Mouse (Mus musculus) intestine, postnatal 0 days (tissue): ENCODE measurements around the gene 1190002N15Rik. TPM values are rescaled to one million over a fixed set of nuclear protein-coding genes. Genes with fewer than 3 reads are reported as not detected.

ENCODE experiments used
- ATAC-seq: fragments of 200-750 bp; cut with Nextera tagmentation; 2 replicates; pipeline ENCODE4 v1.8.0; 2017; ENCODE audit warnings: mild to moderate bottlenecking, moderate TSS enrichment, moderate library complexity
- H3K27ac ChIP-seq: fragments of 300-500 bp; sonication (generic); 2 replicates; pipeline ENCODE4 v1.5.1; 2014; ENCODE audit warnings: mild to moderate bottlenecking, low read depth, low read length, moderate library complexity
- H3K27me3 ChIP-seq: fragments of 300-500 bp; sonication (generic); replicated peaks from 2 replicates; pipeline ENCODE4 v1.6.1; 2014; ENCODE audit warnings: low read length, mixed read lengths; ENCODE audit not compliant: control insufficient read depth, insufficient read depth
- H3K36me3 ChIP-seq: fragments of 300-500 bp; sonication (generic); 2 replicates; pipeline ENCODE4 v1.6.1; 2014; ENCODE audit warnings: mild to moderate bottlenecking, moderate library complexity; ENCODE audit not compliant: control insufficient read depth, insufficient read depth
- H3K4me1 ChIP-seq: fragments of 300-500 bp; sonication (generic); replicated peaks from 2 replicates; pipeline ENCODE4 v1.6.1; 2014; ENCODE audit warnings: antibody characterized with exemption, low read length, mixed read lengths; ENCODE audit not compliant: control insufficient read depth, insufficient read depth
- H3K4me2 ChIP-seq: fragments of 300-500 bp; sonication (generic); replicated peaks from 2 replicates; pipeline ENCODE4 v1.6.1; 2014; ENCODE audit warnings: low read depth, mild to moderate bottlenecking, moderate library complexity
- H3K4me3 ChIP-seq: fragments of 300-500 bp; sonication (generic); 2 replicates; pipeline ENCODE4 v1.5.1; 2014; ENCODE audit warnings: low read depth, low read length
- H3K9ac ChIP-seq: fragments of 300-500 bp; sonication (generic); 2 replicates; pipeline ENCODE4 v1.6.1; 2014; ENCODE audit warnings: mild to moderate bottlenecking, low read depth, low read length
- H3K9me3 ChIP-seq: fragments of 300-500 bp; sonication (generic); 2 replicates; pipeline ENCODE4 v1.6.1; 2016; ENCODE audit warnings: mixed run types; ENCODE audit not compliant: control insufficient read depth
- CTCF ChIP-seq: sonication (generic); IDR thresholded peaks from 2 replicates; pipeline ENCODE4 v1.5.1; 2016; ENCODE audit warnings: low read depth, mild to moderate bottlenecking, control low read depth, antibody characterized with exemption, moderate library complexity
- WGBS: fragments of 180-500 bp; shearing (Covaris S2); extraction: QIAGEN DNeasy Blood & Tissue Kit; methylation state at CpG from one replicate; pipeline ENCODE4 v1.1.7; 2014; 5-methylcytosine and 5-hydroxymethylcytosine counted together
- polyA plus RNA-seq: library from polyadenylated mRNA; unstranded; fragments of >200 nt; fragmentation: Nextera tagmentation; extraction: Ambion mirVana; gene quantifications from 2 replicates; pipeline ENCODE4 v1.2.1, GENCODE M21; 2015

1190002N15Rik gene
- polyA plus RNA-seq, 1 experiment from 2014 or later, result 19.7 TPM

- Histone ChIP-seq H3K27ac (no peak overlapping the region), H3K9ac (no peak overlapping the region), H3K4me2 (no peak overlapping the region), H3K27me3 (no peaks in the 10 kb centered on the region), H3K36me3 (no peaks in the 10 kb centered on the region), H3K4me3 (no peak overlapping the region), H3K9me3 (no peaks in the 10 kb centered on the region), H3K4me1 (no peaks in the 10 kb centered on the region)
- WGBS, result 77% methylated on average over 6 of the region's 6 CpGs
- TF ChIP-seq CTCF, result no peak
- ATAC-seq, result no peak
These were observed 58.9 kb downstream of the 1190002N15Rik start for GRCm38 (mm10) chr9:94478954-94479353.

- ATAC-seq, result no peak
- Histone ChIP-seq H3K4me1 (no peaks in the 10 kb centered on the region; the same call in 1 of the 2 replicates), H3K4me3 (no peak overlapping the region), H3K27ac (no peak overlapping the region), H3K27me3 (no peaks in the 10 kb centered on the region), H3K36me3 (no peaks in the 10 kb centered on the region), H3K4me2 (no peak overlapping the region), H3K9ac (no peak overlapping the region), H3K9me3 (no peaks in the 10 kb centered on the region)
- WGBS, result 91% methylated on average over 1 of the region's 1 CpGs
- TF ChIP-seq CTCF, result no peak
These were observed 61.9 kb downstream of the 1190002N15Rik start for GRCm38 (mm10) chr9:94475973-94476372.

GRCm38 (mm10) chr9:94473898-94474297 lies 64.0 kb downstream of the 1190002N15Rik start:
- no peaks in the 10 kb centered on the region for H3K27me3 ChIP-seq
- WGBS, result 34% methylated on average over 7 of the region's 7 CpGs
- no peak overlapping the region for H3K4me3 ChIP-seq
- H3K9me3 ChIP-seq, result no peaks in the 10 kb centered on the region
- no peak for TF ChIP-seq CTCF
- no peaks in the 10 kb centered on the region for H3K36me3 ChIP-seq
- peak overlapping the region; percentile 44 for H3K4me2 ChIP-seq
- H3K27ac ChIP-seq, result no peak overlapping the region
- H3K4me1 ChIP-seq, result no peaks in the 10 kb centered on the region; the same call in 1 of the 2 replicates
- H3K9ac ChIP-seq, result no peak overlapping the region
- ATAC-seq, result no peak

GRCm38 (mm10) chr9:94472963-94473582 lies 64.8 kb downstream of the 1190002N15Rik start:
- Histone ChIP-seq H3K27ac (no peak overlapping the region), H3K4me3 (no peak overlapping the region), H3K36me3 (no peaks in the 10 kb centered on the region), H3K9ac (no peak overlapping the region), H3K4me2 (peak overlapping the region; percentile 44), H3K4me1 (no peaks in the 10 kb centered on the region; the same call in 1 of the 2 replicates), H3K27me3 (no peaks in the 10 kb centered on the region), H3K9me3 (no peaks in the 10 kb centered on the region)
- ATAC-seq, result no peak
- WGBS, result 44% methylated on average over 10 of the region's 10 CpGs
- no peak for TF ChIP-seq CTCF

GRCm38 (mm10) chr9:94471485-94471884 lies 66.4 kb downstream of the 1190002N15Rik start:
- no peak overlapping the region for H3K4me3 ChIP-seq
- ATAC-seq, result peak; percentile 81
- WGBS, result 27% methylated on average over 2 of the region's 2 CpGs
- H3K4me1 ChIP-seq, result no peaks in the 10 kb centered on the region; the same call in 1 of the 2 replicates
- H3K9me3 ChIP-seq, result no peaks in the 10 kb centered on the region
- H3K4me2 ChIP-seq, result no peak overlapping the region
- H3K36me3 ChIP-seq, result no peaks in the 10 kb centered on the region
- TF ChIP-seq CTCF, result no peak
- H3K27ac ChIP-seq, result no peak overlapping the region
- no peak overlapping the region for H3K9ac ChIP-seq
- H3K27me3 ChIP-seq, result no peaks in the 10 kb centered on the region

Other genes starting within 250 kb of the 1190002N15Rik start
- gene Slc9a9, start 131.8 kb upstream of the 1190002N15Rik start, polyA plus RNA-seq, result 1.0 and 1.2 TPM in 2 replicates